Comparison of ENCODE assay signal across 12 mouse cellular contexts in genomic region chr10:126988513-126989165, GRCm38 (mm10). TPM values are rescaled to one million over a fixed set of nuclear protein-coding genes. Genes with fewer than 3 reads are reported as not detected.
A peak's percentile ranks its signal among the peaks of the same experiment; 100 is the strongest.
DNase-seq lines count a peak whose midpoint lies in the region; ATAC-seq and TF ChIP-seq lines count a peak whose summit lies in the region.
"Had no signal": no experiment of that assay in that cellular context is flagged by ENCODE, and none has a peak within 500 bp of the region (broad histone marks: within the 10 kb centered on the region; RNA-seq: fewer than 3 reads in every experiment).

No protein-coding gene starts in this region.

- no peaks in the 10 kb centered on the region for H3K9me3 ChIP-seq in liver, postnatal 0 days (ENCODE audit: low read length)
- H3K9me3 ChIP-seq in embryonic facial prominence, embryonic 12.5 days: no peaks in the 10 kb centered on the region
- no peaks in the 10 kb centered on the region for H3K9me3 ChIP-seq in liver, embryonic 12.5 days (replicated peaks)
- H3K9me3 ChIP-seq: forebrain, embryonic 10.5 days had no signal

- H3K36me3 ChIP-seq in liver, postnatal 0 days (replicated peaks; ENCODE audit: insufficient read depth, low read length): peaks cover 21% of the 10 kb centered on the region
- H3K36me3 ChIP-seq in embryonic facial prominence, embryonic 12.5 days: peaks cover 30% of the 10 kb centered on the region
- peaks cover 40% of the 10 kb centered on the region for H3K36me3 ChIP-seq in liver, embryonic 12.5 days

- intact Hi-C loops in gastrocnemius, adult 2 months (cut with DNase I): no loop called here
- intact Hi-C loops in gastrocnemius, postnatal 14 days (cut with DNase I; ENCODE audit: low total_unique reads): loop anchor here (5.0 kb wide), 1 partner anchor 61 kb away; no protein-coding TSS in a partner anchor

- H3K4me3 ChIP-seq in gastrocnemius, adult 2 months: peak overlapping the region; percentile 84
- H3K4me3 ChIP-seq in liver, postnatal 0 days (ENCODE audit: low read depth, low read length): no peak overlapping the region
- no peak overlapping the region for H3K4me3 ChIP-seq in embryonic facial prominence, embryonic 12.5 days
- H3K4me3 ChIP-seq in liver, embryonic 12.5 days: no peak overlapping the region
- H3K4me3 ChIP-seq: forebrain, embryonic 10.5 days had no signal

- H3K27me3 ChIP-seq in liver, postnatal 0 days (ENCODE audit: insufficient read depth, low read length): no peaks in the 10 kb centered on the region
- H3K27me3 ChIP-seq in embryonic facial prominence, embryonic 12.5 days: no peaks in the 10 kb centered on the region
- H3K27me3 ChIP-seq in liver, embryonic 12.5 days (replicated peaks): no peaks in the 10 kb centered on the region

- no peak overlapping the region for H3K4me2 ChIP-seq in liver, postnatal 0 days (ENCODE audit: low read depth, low read length)
- H3K4me2 ChIP-seq in embryonic facial prominence, embryonic 12.5 days (replicated peaks): no peak overlapping the region
- H3K4me2 ChIP-seq in liver, embryonic 12.5 days: no peak overlapping the region

- no peak for ATAC-seq in liver, postnatal 0 days
- no peak for ATAC-seq in embryonic facial prominence, embryonic 12.5 days (ENCODE audit: insufficient number of reproducible peaks, insufficient read depth, low FRiP score, low TSS enrichment)
- no peak for ATAC-seq in liver, embryonic 12.5 days
- ATAC-seq: activated CD4-positive, CD25-positive, alpha-beta regulatory T cell, adult 4 months had no signal

- TF ChIP-seq EP300 in liver, postnatal 0 days (IDR thresholded peaks at IDR 0.05; ENCODE audit: low read depth): no peak

- no peak for TF ChIP-seq CTCF in gastrocnemius, adult 2 months (IDR thresholded peaks at IDR 0.05)
- no peak for TF ChIP-seq CTCF in liver, postnatal 0 days (IDR thresholded peaks at IDR 0.05; ENCODE audit: low read depth)

- no peak for DNase-seq in gastrocnemius, adult 2 months
- DNase-seq in gastrocnemius, postnatal 10 days: no peak
- DNase-seq in liver: peak; percentile 32
- DNase-seq in liver, postnatal 0 days: no peak
- no peak for DNase-seq in spleen, postnatal 10 days (ENCODE audit: low spot score in 2 of 2)
- no peak for DNase-seq in gastrocnemius, postnatal 14 days
- DNase-seq: cerebellum, adult 2 months had no signal

- 26% methylated on average over 5 of the region's 5 CpGs for WGBS in liver, postnatal 0 days (ENCODE audit: insufficient replicate concordance)
- WGBS in embryonic facial prominence, embryonic 12.5 days: 62% methylated on average over 5 of the region's 5 CpGs
- WGBS in liver, embryonic 12.5 days (ENCODE audit: insufficient replicate concordance): 30% methylated on average over 5 of the region's 5 CpGs

- no peak overlapping the region for H3K9ac ChIP-seq in liver, postnatal 0 days (replicated peaks)
- no peak overlapping the region for H3K9ac ChIP-seq in embryonic facial prominence, embryonic 12.5 days
- H3K9ac ChIP-seq in liver, embryonic 12.5 days: no peak overlapping the region

- H3K4me1 ChIP-seq in liver, postnatal 0 days (ENCODE audit: insufficient read depth): peaks cover 50% of the 10 kb centered on the region
- H3K4me1 ChIP-seq in embryonic facial prominence, embryonic 12.5 days: peaks cover 55% of the 10 kb centered on the region
- H3K4me1 ChIP-seq in liver, embryonic 12.5 days: peaks cover 69% of the 10 kb centered on the region

- H3K27ac ChIP-seq in gastrocnemius, adult 2 months: peak overlapping the region; percentile 100
- H3K27ac ChIP-seq in liver, postnatal 0 days (ENCODE audit: low read depth): no peak overlapping the region
- H3K27ac ChIP-seq in embryonic facial prominence, embryonic 12.5 days: peak overlapping the region; percentile 54; the same call in 1 of the 2 replicates
- H3K27ac ChIP-seq in liver, embryonic 12.5 days: 0 out of 2 replicates have a peak overlapping the region, but pooled peaks have one; percentile 0

RNA-seq across cellular contexts. Expression of gene Ctdsp2, which starts 10.1 kb away (rescaled TPM):
- 10 to 100 TPM; 94.0 to 99.2 TPM for total RNA-seq in gastrocnemius, adult 2 months (2021)
- 100 to 1,000 TPM; 135 to 155 TPM for total RNA-seq in gastrocnemius, postnatal 10 days (2021)
- 10.7 and 11.4 TPM in 2 replicates for polyA plus RNA-seq in liver, postnatal 0 days (2015; fragmentation: Nextera tagmentation; extraction: Ambion mirVana)
- polyA plus RNA-seq in embryonic facial prominence, embryonic 12.5 days (2016; fragmentation: Nextera tagmentation; extraction: Ambion mirVana): 85.1 and 91.0 TPM in 2 replicates
- polyA plus RNA-seq in liver, embryonic 12.5 days (2016; fragmentation: Nextera tagmentation; extraction: Ambion mirVana): 22.2 and 24.0 TPM in 2 replicates
- 100 to 1,000 TPM in 1 of 2 experiments, 10 to 100 TPM in 1; 98.5 to 102 TPM for total RNA-seq in gastrocnemius, postnatal 14 days (2021)

RNA-seq across cellular contexts. Expression of gene Avil, which starts 11.9 kb away (rescaled TPM):
- total RNA-seq in gastrocnemius, adult 2 months (2021): 1 to 10 TPM; 3.2 to 5.7 TPM
- under 1 TPM; 0.33 to 0.95 TPM for total RNA-seq in gastrocnemius, postnatal 10 days (2021)
- polyA plus RNA-seq in liver, postnatal 0 days (2015; fragmentation: Nextera tagmentation; extraction: Ambion mirVana): 0.04 TPM in 1 of 2 replicates, not detected in the other
- 3.3 and 3.9 TPM in 2 replicates for polyA plus RNA-seq in embryonic facial prominence, embryonic 12.5 days (2016; fragmentation: Nextera tagmentation; extraction: Ambion mirVana)
- 0.18 and 0.19 TPM in 2 replicates for polyA plus RNA-seq in liver, embryonic 12.5 days (2016; fragmentation: Nextera tagmentation; extraction: Ambion mirVana)
- under 1 TPM; 0.51 to 0.64 TPM for total RNA-seq in gastrocnemius, postnatal 14 days (2021)
- polyA plus RNA-seq: activated CD4-positive, CD25-positive, alpha-beta regulatory T cell, adult 4 months had no signal

RNA-seq across cellular contexts. Expression of gene Tsfm, which starts 42.0 kb away (rescaled TPM):
- total RNA-seq in gastrocnemius, adult 2 months (2021): 10 to 100 TPM; 15.0 to 28.8 TPM
- total RNA-seq in gastrocnemius, postnatal 10 days (2021): 10 to 100 TPM; 23.5 to 29.5 TPM
- 37.7 and 38.4 TPM in 2 replicates for polyA plus RNA-seq in liver, postnatal 0 days (2015; fragmentation: Nextera tagmentation; extraction: Ambion mirVana)
- polyA plus RNA-seq in embryonic facial prominence, embryonic 12.5 days (2016; fragmentation: Nextera tagmentation; extraction: Ambion mirVana): 76.5 and 84.1 TPM in 2 replicates
- 72.3 and 75.5 TPM in 2 replicates for polyA plus RNA-seq in liver, embryonic 12.5 days (2016; fragmentation: Nextera tagmentation; extraction: Ambion mirVana)
- 10 to 100 TPM; 24.8 to 27.9 TPM for total RNA-seq in gastrocnemius, postnatal 14 days (2021)

RNA-seq across cellular contexts. Expression of gene Mettl1, which starts 52.6 kb away (rescaled TPM):
- 10 to 100 TPM in 1 of 2 experiments, 1 to 10 TPM in 1; 9.5 to 10.5 TPM for total RNA-seq in gastrocnemius, adult 2 months (2021)
- 10 to 100 TPM; 14.7 to 18.9 TPM for total RNA-seq in gastrocnemius, postnatal 10 days (2021)
- polyA plus RNA-seq in liver, postnatal 0 days (2015; fragmentation: Nextera tagmentation; extraction: Ambion mirVana): 14.9 and 15.0 TPM in 2 replicates
- 51.6 and 53.1 TPM in 2 replicates for polyA plus RNA-seq in embryonic facial prominence, embryonic 12.5 days (2016; fragmentation: Nextera tagmentation; extraction: Ambion mirVana)
- 33.6 and 35.6 TPM in 2 replicates for polyA plus RNA-seq in liver, embryonic 12.5 days (2016; fragmentation: Nextera tagmentation; extraction: Ambion mirVana)
- total RNA-seq in gastrocnemius, postnatal 14 days (2021): 10 to 100 TPM; 11.1 to 14.8 TPM

RNA-seq across cellular contexts. Expression of gene Eef1akmt3, which starts 52.7 kb away (rescaled TPM):
- total RNA-seq in gastrocnemius, adult 2 months (2021): under 1 TPM; 0.08 TPM
- total RNA-seq in gastrocnemius, postnatal 10 days (2021): under 1 TPM; 0.21 to 0.84 TPM
- polyA plus RNA-seq in liver, postnatal 0 days (2015; fragmentation: Nextera tagmentation; extraction: Ambion mirVana): 0.05 and 0.07 TPM in 2 replicates
- 0.45 and 0.61 TPM in 2 replicates for polyA plus RNA-seq in embryonic facial prominence, embryonic 12.5 days (2016; fragmentation: Nextera tagmentation; extraction: Ambion mirVana)
- polyA plus RNA-seq in liver, embryonic 12.5 days (2016; fragmentation: Nextera tagmentation; extraction: Ambion mirVana): 0.13 and 0.29 TPM in 2 replicates
- total RNA-seq in gastrocnemius, postnatal 14 days (2021): under 1 TPM; 0.27 to 0.43 TPM
- total RNA-seq: midbrain, postnatal 0 days had no signal
